Mouse (Mus musculus) G1E (cell line): ENCODE data around the gene Cirbp. TPM values are rescaled to one million over a fixed set of nuclear protein-coding genes. Genes with fewer than 3 reads are reported as not detected.
A peak's percentile ranks its signal among the peaks of the same experiment; 100 is the strongest.

ENCODE experiments used
- ATAC-seq: 2 replicates; pipeline ENCODE4 v1.8.0; 2016; ENCODE audit warnings: mild to moderate bottlenecking; ENCODE audit not compliant: insufficient number of reproducible peaks, poor library complexity, low FRiP score, severe bottlenecking; ENCODE audit errors: extremely low read depth
- DNase-seq: peaks from one replicate; pipeline ENCODE4 v3.0.0; 2012; ENCODE audit warnings: low spot score
- H3K27me3 ChIP-seq: 2 replicates; pipeline ENCODE4 v1.6.1; 2012; ENCODE audit warnings: mild to moderate bottlenecking, low read length, inconsistent platforms; ENCODE audit not compliant: insufficient read depth
- H3K36me3 ChIP-seq: replicated peaks from 2 replicates; pipeline ENCODE3; 2012; ENCODE audit warnings: mild to moderate bottlenecking, inconsistent platforms
- H3K4me1 ChIP-seq: 2 replicates; pipeline ENCODE4 v1.6.1; 2012; ENCODE audit warnings: low read depth, low read length, inconsistent platforms, mixed read lengths; ENCODE audit not compliant: insufficient read depth
- H3K4me3 ChIP-seq: 2 replicates; pipeline ENCODE4 v1.5.1; 2012; ENCODE audit warnings: low read depth, mild to moderate bottlenecking, inconsistent platforms, low read length, moderate library complexity, mixed read lengths
- H3K9me3 ChIP-seq: replicated peaks from 2 replicates; pipeline ENCODE4 v1.6.1; 2012; ENCODE audit warnings: inconsistent platforms
- CTCF ChIP-seq: IDR thresholded peaks from 2 replicates; pipeline ENCODE4 v1.5.1; 2012; ENCODE audit warnings: low read depth, low read length, inconsistent platforms, mixed read lengths
- GATA1 ChIP-seq: IDR thresholded peaks from 2 replicates; pipeline ENCODE4 v1.6.1; 2012; ENCODE audit warnings: borderline replicate concordance, low read length, inconsistent platforms, mixed read lengths
- GATA2 ChIP-seq: IDR thresholded peaks from 2 replicates; pipeline ENCODE4 v1.6.1; 2012; ENCODE audit warnings: low read depth, low read length, inconsistent platforms, borderline replicate concordance
- POLR2AphosphoS5 ChIP-seq: IDR thresholded peaks from 2 replicates; pipeline ENCODE4 v1.6.1; 2012; ENCODE audit warnings: low read depth, low read length, inconsistent platforms; ENCODE audit not compliant: insufficient replicate concordance
- TAL1 ChIP-seq: conservative IDR thresholded peaks from 2 replicates; pipeline ENCODE4 v1.6.1; 2012; ENCODE audit warnings: low read depth, low read length, inconsistent platforms, mixed read lengths
- polyA plus RNA-seq: library from polyadenylated mRNA; stranded (reverse); fragments of >175 nt; gene quantifications from 2 replicates; pipeline ENCODE4 v1.2.3, GENCODE M21; 2012
- total RNA-seq, 2 experiments: library from RNA; stranded (forward) in 1 of 2; stranded (reverse) in 1 of 2; fragments of 200-1000 nt in 1 of 2; fragments of >200 nt in 1 of 2; fragmentation: Nextera tagmentation in 1 of 2; gene quantifications; 2 replicates each; pipeline ENCODE4 v1.2.3; 2014 to 2017

The Cirbp gene
- total and polyA plus RNA-seq, 3 experiments, result 21.2 to 45.2 (median 34.8) TPM

DNA sequence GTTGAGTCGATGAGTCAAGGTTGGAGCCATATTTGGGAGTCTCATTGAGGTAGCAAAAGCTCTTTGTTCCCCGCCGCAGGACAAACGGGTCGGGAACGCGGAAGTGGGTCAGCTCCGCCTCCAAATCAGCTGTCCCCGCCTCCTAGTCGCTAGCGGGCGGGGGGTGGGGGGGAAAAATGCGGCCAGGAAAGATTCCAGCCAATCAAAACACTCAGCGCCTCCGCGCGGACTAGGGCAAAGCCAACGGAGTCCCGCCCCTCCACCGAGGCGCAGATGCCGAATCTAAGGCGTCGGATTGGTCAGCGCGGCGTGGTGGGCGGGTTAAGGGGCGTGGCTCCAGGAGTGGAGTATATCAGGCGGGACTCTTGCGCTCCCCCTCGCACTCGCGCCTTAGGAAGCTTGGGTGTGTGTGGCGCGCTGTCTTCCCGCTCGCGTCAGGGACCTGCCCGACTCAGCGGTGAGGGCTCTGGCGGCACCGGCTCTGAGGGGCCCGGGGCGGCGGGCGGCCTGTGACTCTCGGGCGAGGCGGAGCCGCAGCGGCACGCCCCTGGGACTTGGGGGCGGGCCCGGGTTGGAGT is 1.8 kb downstream of the Cirbp start:
- no peak for TF ChIP-seq GATA1
- no peak for TF ChIP-seq CTCF
- peak; percentile 89 for TF ChIP-seq POLR2AphosphoS5
- TF ChIP-seq GATA2, result no peak
- TF ChIP-seq TAL1, result no peak
- Histone ChIP-seq H3K36me3 (peaks cover 35% of the 10 kb centered on the region), H3K4me1 (peaks cover 80% of the 10 kb centered on the region), H3K27me3 (no peaks in the 10 kb centered on the region; the same call in 1 of the 2 replicates), H3K4me3 (peak overlapping the region; percentile 85), H3K9me3 (peaks cover 24% of the 10 kb centered on the region)
- ATAC-seq, result peak; percentile 83
- peak; percentile 95 for DNase-seq

DNA sequence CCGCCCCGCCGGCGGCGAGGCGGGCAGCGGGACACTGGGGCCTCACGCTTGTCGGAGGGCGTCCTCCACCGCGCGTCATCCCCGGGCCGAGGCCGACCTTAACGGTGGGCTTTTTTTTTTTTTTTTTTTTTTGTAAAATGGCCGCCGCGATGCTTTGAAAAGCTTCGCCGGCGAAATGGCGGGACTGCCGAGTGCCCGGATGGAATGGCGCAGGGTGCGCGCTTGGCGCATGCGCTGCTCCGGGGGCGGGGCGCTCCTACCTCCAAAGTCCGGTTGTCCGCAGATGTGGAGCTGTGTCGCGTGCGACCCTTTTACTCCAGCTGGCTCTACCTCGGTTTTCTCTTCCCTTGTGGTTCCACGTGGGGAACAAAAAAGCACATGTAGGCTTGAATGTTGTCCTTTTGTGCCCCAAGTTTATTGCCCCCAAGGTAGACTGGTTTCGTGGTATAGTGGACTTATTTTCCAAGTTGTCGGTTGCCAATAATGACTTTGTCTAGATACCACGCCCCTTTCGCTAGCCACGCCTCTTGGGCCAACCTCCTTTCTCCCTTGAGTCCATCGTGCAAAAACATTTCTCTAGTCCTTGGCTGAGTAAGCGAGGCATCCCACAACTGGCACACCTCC is 2.4 kb downstream of the Cirbp start:
- H3K9me3 ChIP-seq, result peaks cover 24% of the 10 kb centered on the region
- H3K36me3 ChIP-seq, result peaks cover 40% of the 10 kb centered on the region
- H3K4me1 ChIP-seq, result peaks cover 74% of the 10 kb centered on the region
- DNase-seq, result peak; percentile 85
- no peak for TF ChIP-seq GATA1
- H3K4me3 ChIP-seq, result peak overlapping the region; percentile 85
- no peak for ATAC-seq
- H3K27me3 ChIP-seq, result no peaks in the 10 kb centered on the region; the same call in 1 of the 2 replicates

DNA sequence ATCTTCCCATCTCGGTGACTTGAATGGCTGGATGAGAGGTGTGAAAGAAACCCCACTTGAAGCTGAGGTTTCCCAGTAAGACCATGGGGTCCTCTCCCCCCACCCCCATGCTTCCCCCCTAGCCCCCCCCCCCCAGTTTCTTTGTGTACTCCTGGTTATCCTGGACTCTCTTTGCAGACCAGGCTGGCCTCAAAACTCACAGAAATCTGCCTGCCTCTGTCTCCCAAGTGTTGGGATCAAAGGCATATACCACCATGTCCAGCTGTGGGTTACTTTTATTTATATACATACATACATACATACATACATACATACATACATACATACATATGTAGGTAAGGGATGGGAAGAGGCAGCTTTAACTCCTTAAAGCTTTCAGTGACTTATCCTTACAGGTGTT is 3.3 kb downstream of the Cirbp start:
- Histone ChIP-seq H3K27me3 (no peaks in the 10 kb centered on the region; the same call in 1 of the 2 replicates), H3K4me1 (peaks cover 74% of the 10 kb centered on the region), H3K9me3 (peaks cover 24% of the 10 kb centered on the region), H3K4me3 (peak overlapping the region; percentile 85; the same call in 1 of the 2 replicates), H3K36me3 (peaks cover 47% of the 10 kb centered on the region)
- DNase-seq (no peak), ATAC-seq (no peak)
- no peak for TF ChIP-seq GATA2
- TF ChIP-seq TAL1, result no peak
- no peak for TF ChIP-seq GATA1
- no peak for TF ChIP-seq POLR2AphosphoS5
- no peak for TF ChIP-seq CTCF

DNA sequence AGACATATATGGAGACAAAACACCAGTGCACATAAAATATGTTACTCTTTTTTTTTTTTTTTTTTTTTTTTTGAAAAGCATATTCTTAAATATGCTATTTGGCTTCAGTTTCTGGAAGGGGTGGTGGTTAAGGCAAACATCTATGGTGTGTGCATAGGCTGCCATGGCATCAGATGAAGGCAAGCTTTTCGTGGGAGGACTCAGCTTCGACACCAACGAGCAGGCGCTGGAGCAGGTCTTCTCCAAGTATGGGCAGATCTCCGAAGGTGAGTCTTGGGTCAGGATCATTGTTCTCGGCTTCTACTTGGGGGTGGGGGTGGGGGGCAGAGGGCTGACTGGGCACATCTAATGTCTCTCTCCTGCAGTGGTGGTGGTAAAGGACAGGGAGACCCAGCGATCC is 3.9 kb downstream of the Cirbp start:
- H3K4me1 ChIP-seq, result peaks cover 74% of the 10 kb centered on the region
- peak overlapping the region; percentile 4; the same call in 1 of the 2 replicates for H3K4me3 ChIP-seq
- DNase-seq (no peak), ATAC-seq (no peak)
- TF ChIP-seq POLR2AphosphoS5 (no peak), GATA1 (no peak), CTCF (no peak), GATA2 (no peak), TAL1 (no peak)
- H3K9me3 ChIP-seq, result peaks cover 24% of the 10 kb centered on the region
- H3K36me3 ChIP-seq, result peaks cover 53% of the 10 kb centered on the region
- no peaks in the 10 kb centered on the region; the same call in 1 of the 2 replicates for H3K27me3 ChIP-seq

DNA sequence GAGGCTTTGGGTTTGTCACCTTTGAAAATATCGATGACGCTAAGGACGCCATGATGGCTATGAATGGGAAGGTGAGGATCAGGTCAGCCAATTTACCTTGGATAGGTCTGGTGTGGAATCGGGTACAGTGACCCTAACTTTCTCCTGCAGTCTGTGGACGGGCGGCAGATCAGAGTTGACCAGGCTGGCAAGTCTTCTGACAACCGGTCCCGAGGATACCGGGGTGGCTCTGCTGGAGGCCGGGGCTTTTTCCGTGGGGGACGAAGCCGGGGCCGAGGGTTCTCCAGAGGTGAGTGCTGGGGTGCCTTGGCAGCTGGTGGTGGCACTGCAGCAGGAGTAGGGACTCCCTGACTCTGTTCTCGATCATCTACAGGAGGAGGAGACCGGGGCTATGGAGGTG is 4.3 kb downstream of the Cirbp start:
- peak overlapping the region; percentile 4; the same call in 1 of the 2 replicates for H3K4me3 ChIP-seq
- H3K4me1 ChIP-seq, result peaks cover 74% of the 10 kb centered on the region
- DNase-seq (no peak), ATAC-seq (no peak)
- peaks cover 24% of the 10 kb centered on the region for H3K9me3 ChIP-seq
- no peak for TF ChIP-seq POLR2AphosphoS5
- TF ChIP-seq TAL1, result no peak
- TF ChIP-seq GATA2, result no peak
- no peak for TF ChIP-seq GATA1
- TF ChIP-seq CTCF, result no peak
- no peaks in the 10 kb centered on the region; the same call in 1 of the 2 replicates for H3K27me3 ChIP-seq
- peaks cover 57% of the 10 kb centered on the region for H3K36me3 ChIP-seq

DNA sequence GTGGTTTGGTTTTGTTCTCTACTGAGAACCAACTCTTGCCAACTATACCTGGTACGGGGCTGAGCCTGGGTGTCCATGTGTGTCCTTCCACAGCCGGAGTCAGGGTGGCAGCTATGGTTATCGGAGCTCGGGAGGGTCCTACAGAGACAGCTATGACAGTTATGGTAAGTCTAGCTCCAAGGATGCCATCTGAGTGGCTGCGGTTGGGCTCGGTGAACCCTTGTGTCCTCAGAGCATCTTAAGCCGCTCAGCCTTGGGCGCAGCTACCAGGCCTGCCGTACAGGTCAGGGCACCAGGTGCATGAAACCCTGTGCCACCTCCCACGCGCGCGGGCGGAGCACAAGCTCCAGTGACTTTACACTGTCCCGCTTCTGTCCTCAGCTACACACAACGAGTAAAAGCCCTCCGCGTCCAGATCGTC is 4.8 kb downstream of the Cirbp start:
- peaks cover 62% of the 10 kb centered on the region for H3K36me3 ChIP-seq
- H3K4me3 ChIP-seq, result peak overlapping the region; percentile 10; the same call in 1 of the 2 replicates
- H3K9me3 ChIP-seq, result peaks cover 24% of the 10 kb centered on the region
- ATAC-seq (no peak), DNase-seq (no peak)
- TF ChIP-seq TAL1 (no peak), GATA2 (no peak), GATA1 (no peak), CTCF (no peak), POLR2AphosphoS5 (no peak)
- peaks cover 71% of the 10 kb centered on the region for H3K4me1 ChIP-seq
- H3K27me3 ChIP-seq, result no peaks in the 10 kb centered on the region; the same call in 1 of the 2 replicates
